In the genomic region with DNA sequence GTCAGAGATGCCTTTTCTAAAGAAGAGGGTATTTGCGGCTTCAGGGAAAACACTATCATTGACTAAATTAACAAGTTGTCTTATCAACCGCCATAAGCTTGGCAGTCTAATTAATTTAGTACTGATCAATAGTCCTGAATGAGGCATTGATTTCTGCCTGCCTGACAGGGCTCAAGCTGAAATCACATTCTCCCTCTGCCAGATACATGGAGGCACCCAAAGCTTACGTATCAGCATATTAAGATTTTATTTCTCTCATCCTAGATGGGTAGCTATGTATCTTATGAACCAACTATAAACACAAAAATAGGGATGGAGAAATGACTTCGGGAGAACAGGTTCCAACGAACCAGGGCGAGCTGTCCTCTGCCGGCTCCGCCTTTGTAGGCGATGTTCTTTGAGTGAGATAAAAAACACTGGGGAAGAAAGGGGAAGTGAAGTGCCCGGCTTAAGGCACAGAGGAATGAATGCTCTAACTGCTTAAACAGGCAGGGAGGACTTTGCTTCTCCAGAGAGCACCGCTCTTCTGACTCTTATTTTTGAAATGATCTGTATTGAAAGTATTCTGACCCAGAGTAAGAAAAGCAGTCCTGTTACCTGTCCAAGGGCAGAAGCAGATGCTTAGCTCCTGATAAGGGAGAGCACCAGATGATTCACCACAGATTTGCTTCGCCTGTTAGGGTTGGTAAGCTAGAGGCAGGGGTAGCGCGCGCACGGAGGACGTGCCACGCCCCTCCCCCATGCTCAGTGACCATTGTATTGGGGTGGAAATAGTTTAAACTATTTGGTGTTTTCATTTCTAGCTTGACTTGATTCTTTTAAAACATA, we compare ENCODE assay signal across 10 mouse cellular contexts.
DNase-seq lines count a peak whose midpoint lies in the region; ATAC-seq lines count a peak whose summit lies in the region.
"Had no signal": no experiment of that assay in that cellular context is flagged by ENCODE, and none has a peak within 500 bp of the region (broad histone marks: within the 10 kb centered on the region; RNA-seq: fewer than 3 reads in every experiment).

No protein-coding gene starts in this region.

- WGBS in heart, embryonic 10.5 days: 14% methylated on average over 18 of the region's 18 CpGs
- WGBS in embryonic facial prominence, embryonic 12.5 days: 13% methylated on average over 18 of the region's 18 CpGs
- 12% methylated on average over 18 of the region's 18 CpGs for WGBS in intestine, embryonic 14.5 days

- H3K9ac ChIP-seq in embryonic facial prominence, embryonic 12.5 days: no peak overlapping the region
- no peak overlapping the region for H3K9ac ChIP-seq in intestine, embryonic 14.5 days (ENCODE audit: low read length)
- H3K9ac ChIP-seq: liver, embryonic 14.5 days had no signal

- H3K27me3 ChIP-seq in heart, embryonic 10.5 days (ENCODE audit: insufficient read depth, poor library complexity, severe bottlenecking): peaks cover 24% of the 10 kb centered on the region
- H3K27me3 ChIP-seq in embryonic facial prominence, embryonic 12.5 days: peaks cover 42% of the 10 kb centered on the region
- peaks cover 32% of the 10 kb centered on the region for H3K27me3 ChIP-seq in intestine, embryonic 14.5 days (replicated peaks; ENCODE audit: control insufficient read depth, insufficient read depth, low read length)

- peak overlapping the region; percentile 42 for H3K4me2 ChIP-seq in embryonic facial prominence, embryonic 12.5 days (replicated peaks)
- H3K4me2 ChIP-seq in intestine, embryonic 14.5 days (ENCODE audit: low read length): peak overlapping the region; percentile 19; the same call in 1 of the 2 replicates

- no peaks in the 10 kb centered on the region for H3K4me1 ChIP-seq in heart, embryonic 10.5 days
- H3K4me1 ChIP-seq in embryonic facial prominence, embryonic 12.5 days: 0 out of 2 replicates have a peak, but pooled peaks cover 7% of the 10 kb centered on the region
- H3K4me1 ChIP-seq in intestine, embryonic 14.5 days (replicated peaks; ENCODE audit: control insufficient read depth, insufficient read depth, low read length): 0 out of 2 replicates have a peak, but pooled peaks cover 3% of the 10 kb centered on the region

- no peaks in the 10 kb centered on the region for H3K9me3 ChIP-seq in heart, embryonic 10.5 days
- H3K9me3 ChIP-seq in embryonic facial prominence, embryonic 12.5 days: no peaks in the 10 kb centered on the region
- no peaks in the 10 kb centered on the region for H3K9me3 ChIP-seq in intestine, embryonic 14.5 days (ENCODE audit: control insufficient read depth, low read length)

- no peaks in the 10 kb centered on the region for H3K36me3 ChIP-seq in heart, embryonic 10.5 days
- no peaks in the 10 kb centered on the region for H3K36me3 ChIP-seq in embryonic facial prominence, embryonic 12.5 days
- H3K36me3 ChIP-seq in intestine, embryonic 14.5 days (ENCODE audit: control insufficient read depth, insufficient read depth, low read length): no peaks in the 10 kb centered on the region

- peak overlapping the region; percentile 49 for H3K4me3 ChIP-seq in heart, embryonic 10.5 days
- peak overlapping the region; percentile 4; the same call in 1 of the 2 replicates for H3K4me3 ChIP-seq in embryonic facial prominence, embryonic 12.5 days
- H3K4me3 ChIP-seq in intestine, embryonic 14.5 days (ENCODE audit: low read depth, low read length): no peak overlapping the region

- no peak for ATAC-seq in embryonic facial prominence, embryonic 12.5 days (ENCODE audit: insufficient number of reproducible peaks, insufficient read depth, low FRiP score, low TSS enrichment)
- ATAC-seq in intestine, embryonic 14.5 days (replicated peaks; ENCODE audit: low FRiP score, low TSS enrichment, low read depth): no peak

- H3K27ac ChIP-seq in heart, embryonic 10.5 days: no peak overlapping the region
- H3K27ac ChIP-seq in embryonic facial prominence, embryonic 12.5 days: no peak overlapping the region
- H3K27ac ChIP-seq in intestine, embryonic 14.5 days (ENCODE audit: low read depth): no peak overlapping the region
- H3K27ac ChIP-seq: liver, embryonic 14.5 days had no signal

- DNase-seq in heart, embryonic 10.5 days (ENCODE audit: low spot score): no peak
- DNase-seq in heart, postnatal 4 days: no peak
- DNase-seq in intestine, embryonic 14.5 days (ENCODE audit: low spot score): no peak
- DNase-seq in neural tube, embryonic 10.5 days (ENCODE audit: extremely low spot score, low spot score): peak; percentile 29
- DNase-seq in adrenal gland, adult (ENCODE audit: inconsistent age in 2 of 2, low spot score in 1 of 2): no peak
- DNase-seq in thymus, postnatal 0 days (ENCODE audit: low spot score): no peak
- no peak for DNase-seq in adrenal gland, adult 8-10 months
- DNase-seq: gastrocnemius, postnatal 10 days had no signal
